In genomic region chr11:17159738-17160241, GRCm38 (mm10) we compare ENCODE assay signal across 8 mouse cellular contexts. TPM values are rescaled to one million over a fixed set of nuclear protein-coding genes. Genes with fewer than 3 reads are reported as not detected.
DNase-seq lines count a peak whose midpoint lies in the region; ATAC-seq and TF ChIP-seq lines count a peak whose summit lies in the region.

No protein-coding gene starts in this region.

- no peaks in the 10 kb centered on the region for H3K9me3 ChIP-seq in forebrain, embryonic 16.5 days (ENCODE audit: control insufficient read depth, low read length)

- peak overlapping the region; percentile 64 for H3K4me3 ChIP-seq in forebrain, embryonic 16.5 days (replicated peaks; ENCODE audit: low read length)
- peak overlapping the region; percentile 90 for H3K4me3 ChIP-seq in olfactory bulb, adult 2 months (ENCODE audit: insufficient read depth, low read depth, low read length)

- peak overlapping the region; percentile 79 for H3K9ac ChIP-seq in forebrain, embryonic 16.5 days (replicated peaks; ENCODE audit: low read depth, low read length)

- H3K27me3 ChIP-seq in forebrain, embryonic 16.5 days (replicated peaks; ENCODE audit: control insufficient read depth, insufficient read depth, low read length), result no peaks in the 10 kb centered on the region

- H3K27ac ChIP-seq in forebrain, embryonic 16.5 days (ENCODE audit: low read length), result peak overlapping the region; percentile 94
- H3K27ac ChIP-seq in olfactory bulb, adult 2 months (ENCODE audit: insufficient read depth, low read depth, low read length), result peak overlapping the region; percentile 68

- peak overlapping the region; percentile 77 for H3K4me2 ChIP-seq in forebrain, embryonic 16.5 days (ENCODE audit: low read length)

- peaks cover 34% of the 10 kb centered on the region for H3K4me1 ChIP-seq in forebrain, embryonic 16.5 days (replicated peaks; ENCODE audit: control insufficient read depth, insufficient read depth, low read length)
- peaks cover 8% of the 10 kb centered on the region; the same call in 1 of the 2 replicates for H3K4me1 ChIP-seq in olfactory bulb, adult 2 months (ENCODE audit: control insufficient read depth, insufficient read depth, low read length)

- peak; percentile 26 for ATAC-seq in forebrain, embryonic 16.5 days

- no peaks in the 10 kb centered on the region for H3K36me3 ChIP-seq in forebrain, embryonic 16.5 days (ENCODE audit: control insufficient read depth, insufficient read depth)

- TF ChIP-seq POLR2A in olfactory bulb, adult 2 months (IDR thresholded peaks at IDR 0.05; ENCODE audit: insufficient read depth, low read depth, low read length), result no peak

- DNase-seq in ES-CJ7 (ENCODE audit: low read depth, low spot score), result peak; percentile 13
- DNase-seq in c-Kit-positive CD71-positive TER-119-negative erythroid progenitor cells, embryonic 14.5 days (ENCODE audit: low read depth), result peak; percentile 22
- DNase-seq in heart, postnatal 25 days (ENCODE audit: low spot score), result peak; percentile 17
- DNase-seq in layer of hippocampus, adult 8-10 months (ENCODE audit: low spot score in 2 of 2), result peak; percentile 60 to 72
- peak; percentile 24 to 38 for DNase-seq in lung, adult 18-20 months
- peak; percentile 47 to 50 for DNase-seq in thymus, adult 18-20 months

- TF ChIP-seq CTCF in olfactory bulb, adult 2 months (IDR thresholded peaks at IDR 0.05; ENCODE audit: insufficient read depth, low read depth, low read length), result no peak

- intact Hi-C loops in heart, postnatal 25 days (cut with DNase I), result loop anchor here (2.0 to 5.0 kb wide), 4 partner anchors 51 to 652 kb away; partner anchors contain the start of genes C1d, Cnrip1, Plek and Pno1

- under 1% methylated on average over 46 of the region's 46 CpGs for WGBS in forebrain, embryonic 16.5 days
- WGBS in olfactory bulb, adult 2 months, result under 1% methylated on average over 46 of the region's 46 CpGs

RNA-seq across cellular contexts. Expression of gene Ppp3r1, which starts 0.7 kb away (rescaled TPM):
- polyA plus RNA-seq in forebrain, embryonic 16.5 days (2015; fragmentation: Nextera tagmentation; extraction: Ambion mirVana), result 182 and 194 TPM in 2 replicates
- 10 to 100 TPM; 63.5 to 71.5 TPM for total RNA-seq in heart, postnatal 25 days (2021)
- total RNA-seq in layer of hippocampus, adult 8-10 months (2022), result 100 to 1,000 TPM; 685 to 865 (median 776) TPM
- 107 TPM in 1 of 2 replicates, not detected in the other for polyA plus RNA-seq in olfactory bulb, adult 2 months (2012; ENCODE audit: insufficient read depth, insufficient read length, low replicate concordance, missing spikeins)

RNA-seq across cellular contexts. Expression of gene Wdr92, which starts 22.1 kb away (rescaled TPM):
- 17.5 and 19.4 TPM in 2 replicates for polyA plus RNA-seq in forebrain, embryonic 16.5 days (2015; fragmentation: Nextera tagmentation; extraction: Ambion mirVana)
- total RNA-seq in heart, postnatal 25 days (2021), result 10 to 100 TPM; 10.3 to 12.2 TPM
- total RNA-seq in layer of hippocampus, adult 8-10 months (2022), result 10 to 100 TPM in 3 of 4 experiments, 1 to 10 TPM in 1; 9.1 to 11.3 (median 11.0) TPM
- polyA plus RNA-seq in olfactory bulb, adult 2 months (2012; ENCODE audit: insufficient read depth, insufficient read length, low replicate concordance, missing spikeins), result not detected in 2 replicates

RNA-seq across cellular contexts. Expression of gene Pno1, which starts 51.6 kb away (rescaled TPM):
- 44.7 and 47.7 TPM in 2 replicates for polyA plus RNA-seq in forebrain, embryonic 16.5 days (2015; fragmentation: Nextera tagmentation; extraction: Ambion mirVana)
- total RNA-seq in heart, postnatal 25 days (2021), result 10 to 100 TPM; 30.9 to 33.2 TPM
- 10 to 100 TPM; 24.8 to 29.4 (median 28.3) TPM for total RNA-seq in layer of hippocampus, adult 8-10 months (2022)
- polyA plus RNA-seq in olfactory bulb, adult 2 months (2012; ENCODE audit: insufficient read depth, insufficient read length, low replicate concordance, missing spikeins), result not detected in 2 replicates

Comparison
In these comparisons a context has a peak if more than half of its experiments do, and no peak if none do; other contexts are left out.
1. Peak in every context shown above with its lines: DNase-seq, ATAC-seq, H3K4me3 ChIP-seq and H3K27ac ChIP-seq.
2. DNase-seq: peak in every context shown above with its lines; median percentile 66 in layer of hippocampus, adult 8-10 months; 48 in thymus, adult 18-20 months; 31 in lung, adult 18-20 months; 22 in c-Kit-positive CD71-positive TER-119-negative erythroid progenitor cells, embryonic 14.5 days; 17 in heart, postnatal 25 days; 13 in ES-CJ7.
3. RNA of gene Ppp3r1, which starts 0.7 kb away (total RNA-seq): 685 to 865 TPM in layer of hippocampus, adult 8-10 months; 63.5 to 71.5 TPM in heart, postnatal 25 days; every median in the first group is over 4 times any median in the second.